Mouse (Mus musculus): ENCODE data around the gene Itgb5. TPM values are rescaled to one million over a fixed set of nuclear protein-coding genes. Genes with fewer than 3 reads are reported as not detected.

The Itgb5 gene
- total RNA-seq, 2 experiments from 2014 or later = 35.0 to 36.5 TPM

DNA sequence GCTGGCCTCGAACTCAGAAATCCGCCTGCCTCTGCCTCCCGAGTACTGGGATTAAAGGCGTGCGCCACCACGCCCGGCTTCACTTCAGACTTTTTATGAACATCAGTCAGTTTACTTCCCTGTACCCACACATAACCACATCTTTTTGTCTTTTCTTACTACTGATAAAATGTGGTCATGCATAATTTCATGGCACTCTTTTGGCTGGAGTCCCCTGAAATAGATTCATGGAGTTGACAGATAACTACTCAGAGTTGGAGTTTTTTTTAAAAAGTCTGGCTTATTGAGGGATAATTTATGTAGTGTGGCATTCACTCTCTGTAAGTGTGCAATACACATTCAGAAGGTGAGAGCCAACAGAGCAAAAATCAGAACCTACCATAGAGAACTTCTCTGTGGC, 67.3 kb downstream of the Itgb5 start:
- DNase-seq (ENCODE audit: low spot score in 2 of 2) = no peak

DNA sequence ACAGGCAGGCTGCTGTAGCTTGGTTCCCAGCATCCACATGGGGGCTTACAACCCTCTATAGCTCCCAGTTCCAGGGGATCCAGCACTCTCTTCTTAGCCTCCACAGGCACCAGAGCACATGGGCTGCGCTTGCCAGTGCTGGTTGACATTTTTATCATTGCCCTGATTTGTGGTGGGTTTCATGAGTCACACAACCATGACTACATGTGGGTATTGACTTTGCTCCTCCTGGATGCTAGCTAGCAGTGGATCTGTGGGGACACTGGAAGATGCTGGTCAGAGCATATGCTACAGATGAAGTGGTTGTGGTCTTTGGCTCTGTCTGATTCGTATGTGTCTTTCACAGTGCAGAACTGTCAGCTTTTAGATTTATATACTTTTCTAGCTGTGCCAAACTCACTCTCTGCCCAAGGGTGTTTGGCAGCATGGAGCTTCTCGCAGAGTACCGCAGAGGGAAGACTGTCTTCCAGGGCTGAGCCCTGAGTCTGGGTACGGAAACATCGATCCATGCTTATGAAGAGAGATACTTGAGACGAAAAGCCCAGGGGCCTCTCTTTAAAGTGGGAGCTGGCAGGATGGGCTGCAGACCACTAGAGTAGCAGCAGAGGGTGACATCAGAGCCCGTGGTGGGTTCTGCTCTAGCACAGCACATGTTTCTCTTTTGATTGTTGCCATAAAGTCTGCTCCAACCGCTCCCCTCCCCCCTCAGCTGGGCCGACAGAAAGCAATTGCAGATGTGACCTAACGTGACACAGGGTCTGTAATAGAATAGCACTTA, 74.4 kb downstream of the Itgb5 start:
- DNase-seq (ENCODE audit: low spot score in 2 of 2) = no peak

DNA sequence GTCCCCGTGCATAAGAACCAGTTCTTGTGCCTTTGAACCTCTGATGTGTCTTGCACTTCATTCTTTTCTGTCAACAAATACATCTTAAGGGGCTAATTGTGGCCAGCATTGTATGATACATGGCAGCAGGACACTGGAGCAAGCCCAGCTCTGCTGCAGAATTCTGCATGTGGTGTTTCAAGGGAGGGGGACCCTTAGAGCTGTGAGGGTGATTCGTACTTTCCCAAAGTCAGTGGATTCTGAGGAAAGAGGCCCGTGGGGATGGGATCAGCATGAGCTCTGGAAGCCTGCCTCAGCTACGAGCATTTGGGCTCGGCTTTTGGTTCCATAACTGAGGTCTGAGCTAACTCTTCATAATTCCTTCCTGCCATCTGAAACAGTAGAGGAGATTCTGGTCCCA, 75.1 kb downstream of the Itgb5 start:
- no peak for DNase-seq (ENCODE audit: low spot score in 2 of 2)

DNA sequence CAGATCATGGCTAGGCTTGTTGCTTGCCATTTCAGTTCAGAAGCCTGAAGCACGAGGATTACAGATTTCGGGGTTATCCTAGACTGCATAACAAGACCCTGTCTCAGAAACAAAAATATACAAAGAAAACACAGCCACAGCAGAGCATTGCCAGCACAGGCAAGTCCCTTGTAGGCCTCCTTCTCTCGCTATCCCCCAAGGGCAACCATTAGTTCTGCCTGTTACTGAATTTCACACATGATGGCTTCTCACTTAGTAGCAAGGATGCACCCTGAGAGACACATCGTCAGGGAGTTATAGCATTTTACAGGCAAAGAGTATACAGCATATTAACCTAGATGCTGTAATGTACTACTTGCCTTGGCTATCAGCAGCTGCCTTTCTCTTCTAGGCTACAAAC, 78.8 kb downstream of the Itgb5 start:
- DNase-seq (ENCODE audit: low spot score in 2 of 2) = no peak

DNA sequence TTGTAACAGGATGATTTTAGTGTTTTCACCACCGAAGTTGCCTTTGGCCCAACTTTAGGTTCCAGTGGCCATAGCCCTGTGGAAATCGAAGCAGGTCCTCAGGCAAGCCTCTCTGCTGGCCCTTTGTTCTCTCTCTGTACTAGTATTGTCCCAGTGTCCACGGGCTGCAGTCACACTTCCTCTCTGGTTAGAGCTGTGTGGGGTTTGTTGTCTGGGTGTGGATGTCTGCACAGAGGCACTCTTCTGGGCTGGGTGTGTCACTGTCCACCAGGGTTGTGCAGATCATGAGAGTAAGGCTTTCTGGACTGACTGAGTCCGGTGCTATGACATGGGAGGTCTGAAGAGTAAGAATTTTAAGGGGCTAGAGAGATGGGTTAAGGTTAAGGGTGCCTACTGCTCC, 85.5 kb downstream of the Itgb5 start:
- DNase-seq (ENCODE audit: low spot score in 2 of 2) = no peak

DNA sequence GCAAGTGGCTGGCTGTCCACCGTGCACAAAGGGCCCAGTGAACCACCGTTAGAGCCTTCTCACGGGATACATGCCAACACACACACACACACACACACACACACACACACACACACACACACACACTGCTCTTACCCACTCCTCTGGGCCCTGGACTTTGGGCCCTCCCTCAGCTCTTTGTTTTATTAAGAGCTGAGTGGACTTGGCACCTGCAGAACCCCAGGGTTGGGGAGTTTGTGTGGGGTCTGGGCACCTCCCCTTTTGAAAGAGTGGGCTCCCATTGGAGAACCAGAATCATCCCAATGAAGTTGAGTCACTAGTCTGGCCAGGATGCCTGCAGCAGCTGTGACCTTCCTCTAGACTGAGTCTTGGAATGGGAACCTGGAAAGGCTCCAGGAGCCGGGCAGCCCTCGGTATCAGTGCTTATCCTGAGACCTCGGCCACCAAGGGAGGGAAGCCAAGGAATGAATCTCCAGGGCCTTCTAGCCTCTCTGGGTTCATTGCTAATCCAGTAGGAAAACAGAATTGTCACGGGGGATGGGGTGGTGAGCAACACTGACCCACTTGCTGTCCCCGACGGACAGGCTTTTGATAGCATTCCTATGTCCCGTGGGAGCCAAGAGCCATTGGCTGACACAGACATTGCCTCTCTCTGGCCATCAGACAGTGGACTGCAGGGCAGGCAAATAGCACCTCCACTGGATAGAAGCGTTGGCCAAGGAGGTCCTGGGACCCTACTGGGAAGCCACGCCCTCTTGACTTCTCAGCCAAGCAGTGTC, 87.2 kb downstream of the Itgb5 start:
- DNase-seq (ENCODE audit: low spot score in 2 of 2) = peak in 1 of 2 experiments; percentile 49

DNA sequence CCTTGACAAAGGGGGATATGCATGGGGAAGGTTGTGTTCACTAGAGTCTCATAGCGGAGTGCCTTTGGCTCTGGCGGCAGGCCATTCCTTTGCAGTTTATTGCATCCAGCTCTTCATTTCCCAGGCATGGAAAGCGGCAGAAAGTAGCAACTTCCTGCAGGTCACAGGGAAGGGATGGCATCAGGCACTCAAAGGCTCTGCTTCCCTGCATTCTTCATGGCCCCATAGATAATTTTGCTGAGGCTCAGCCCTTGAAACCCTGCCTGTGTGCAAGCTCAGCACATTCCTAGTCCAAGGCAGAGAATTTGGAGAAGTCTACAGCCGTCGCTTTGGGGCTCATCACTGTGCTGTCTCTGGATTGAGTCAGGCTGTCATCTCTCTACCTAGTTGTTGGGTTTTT, 87.9 kb downstream of the Itgb5 start:
- no peak for DNase-seq (ENCODE audit: low spot score in 2 of 2)

DNA sequence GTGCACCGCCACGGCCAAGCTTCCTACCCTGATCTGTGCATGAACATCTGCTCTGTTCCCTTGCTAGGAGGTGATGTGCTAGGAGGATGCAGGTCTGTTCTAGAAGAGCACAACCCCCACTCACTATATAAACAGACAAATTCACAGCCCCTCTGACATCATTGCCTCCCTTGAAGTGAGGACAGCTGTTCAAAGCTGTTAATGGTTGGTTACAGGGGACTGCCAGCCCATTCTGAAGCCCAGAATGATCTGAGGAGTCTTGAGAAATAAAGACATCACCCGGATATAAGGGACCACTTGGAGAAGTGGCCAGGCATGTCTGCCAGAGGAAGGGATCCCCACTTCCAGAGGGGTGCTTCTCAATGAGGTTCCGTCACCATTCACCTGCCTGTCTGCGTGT, 88.5 kb downstream of the Itgb5 start:
- DNase-seq (ENCODE audit: low spot score in 2 of 2) = no peak

DNA sequence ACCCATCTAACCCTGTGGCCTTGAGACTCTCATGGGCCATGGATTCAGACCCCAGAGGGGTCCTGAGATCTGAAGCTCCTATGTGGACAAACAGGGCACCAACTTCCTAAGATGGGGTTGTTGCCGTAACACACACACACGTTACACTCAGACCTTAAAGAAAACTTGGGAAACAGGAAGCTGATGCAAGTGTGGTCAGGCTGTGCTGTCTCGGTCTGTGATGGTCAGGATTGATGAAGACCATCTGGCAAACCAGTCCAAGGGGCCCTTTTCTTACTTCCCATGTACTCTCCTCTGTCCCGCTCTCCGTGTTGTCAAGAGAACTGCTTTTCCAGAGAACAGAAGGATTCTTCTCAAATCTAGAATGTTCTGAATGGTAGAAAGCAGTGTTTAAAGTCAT, 92.0 kb downstream of the Itgb5 start:
- no peak for DNase-seq (ENCODE audit: low spot score in 2 of 2)

DNA sequence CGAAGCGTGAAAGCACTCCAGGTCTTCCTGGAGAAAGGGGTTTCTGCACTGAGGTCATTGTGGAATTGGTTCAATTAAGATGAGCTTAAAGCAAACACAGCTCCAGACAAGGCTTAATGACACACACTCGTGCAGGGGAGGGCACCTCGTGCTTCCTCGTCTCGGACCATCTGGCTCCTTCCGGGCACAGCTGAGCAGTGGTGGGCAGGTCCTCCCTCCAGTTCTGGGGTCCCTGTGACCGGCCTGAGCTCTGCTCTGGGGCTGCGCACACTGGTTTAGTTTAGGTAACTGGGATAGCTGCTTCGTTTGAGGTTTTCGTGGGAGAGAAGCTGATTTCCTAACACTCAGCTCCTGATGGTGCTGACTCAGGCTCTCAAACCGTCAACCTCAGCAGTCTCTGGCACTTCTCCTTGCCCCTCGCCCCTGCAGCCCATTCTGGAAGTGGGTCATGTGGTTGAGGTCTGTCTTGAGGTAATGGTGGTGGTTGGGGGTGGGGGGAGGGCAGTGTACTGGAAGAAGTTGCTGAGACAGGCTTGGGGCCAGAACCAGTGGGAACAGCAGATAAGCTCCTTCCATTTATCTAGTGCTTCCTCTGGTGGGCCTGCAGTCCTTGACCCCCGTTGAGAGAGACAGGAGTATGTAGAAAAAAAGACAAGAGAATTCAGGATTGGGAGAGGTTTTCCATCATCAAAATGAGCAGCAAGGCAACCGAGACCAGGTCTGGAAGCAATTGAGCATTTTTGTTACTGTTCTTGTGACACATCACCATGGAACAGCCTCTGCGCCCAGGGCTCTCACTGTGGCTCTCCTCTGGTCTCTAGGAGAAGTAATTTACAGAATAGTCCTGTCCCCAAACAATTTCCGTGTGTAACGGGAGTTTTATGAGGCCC, 92.9 kb downstream of the Itgb5 start:
- DNase-seq (ENCODE audit: low spot score in 2 of 2) = peak in 1 of 2 experiments; percentile 37

DNA sequence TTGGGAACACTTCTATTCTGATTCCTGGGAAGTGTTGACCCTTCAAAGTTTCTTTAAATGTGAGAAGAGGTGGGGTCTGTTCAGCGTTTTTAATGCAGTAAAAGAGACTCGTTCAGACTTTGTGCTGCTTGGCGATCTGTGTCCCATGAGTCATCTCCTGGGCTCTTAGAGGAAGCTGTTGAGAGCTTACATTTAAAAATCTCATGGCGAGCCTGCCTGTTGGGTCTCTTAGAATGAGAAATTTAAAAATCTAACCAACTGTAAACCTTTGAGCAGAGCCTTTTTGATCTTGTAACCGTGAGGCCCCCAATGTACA, 93.5 kb downstream of the Itgb5 start:
- no peak for DNase-seq (ENCODE audit: low spot score in 2 of 2)

DNA sequence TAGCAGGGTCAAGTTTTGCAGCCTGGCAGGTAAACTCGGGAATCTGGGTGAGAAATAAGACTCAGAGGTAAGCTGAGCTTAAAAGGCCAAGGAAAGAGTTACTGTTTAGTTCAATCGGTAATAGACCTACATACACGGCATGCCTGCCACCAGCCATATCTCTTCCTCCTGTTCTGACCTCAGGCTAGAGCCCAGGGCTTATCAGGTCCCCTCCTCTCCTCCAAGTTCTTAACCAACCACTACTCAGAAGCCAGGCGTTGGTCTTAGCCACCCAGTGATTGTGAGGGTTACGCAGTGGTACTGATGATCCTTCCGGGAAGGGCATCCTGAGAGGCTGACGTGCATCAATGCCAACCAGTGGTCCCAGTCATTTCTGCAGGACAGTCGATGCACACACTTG, 94.3 kb downstream of the Itgb5 start:
- no peak for DNase-seq (ENCODE audit: low spot score in 2 of 2)

DNA sequence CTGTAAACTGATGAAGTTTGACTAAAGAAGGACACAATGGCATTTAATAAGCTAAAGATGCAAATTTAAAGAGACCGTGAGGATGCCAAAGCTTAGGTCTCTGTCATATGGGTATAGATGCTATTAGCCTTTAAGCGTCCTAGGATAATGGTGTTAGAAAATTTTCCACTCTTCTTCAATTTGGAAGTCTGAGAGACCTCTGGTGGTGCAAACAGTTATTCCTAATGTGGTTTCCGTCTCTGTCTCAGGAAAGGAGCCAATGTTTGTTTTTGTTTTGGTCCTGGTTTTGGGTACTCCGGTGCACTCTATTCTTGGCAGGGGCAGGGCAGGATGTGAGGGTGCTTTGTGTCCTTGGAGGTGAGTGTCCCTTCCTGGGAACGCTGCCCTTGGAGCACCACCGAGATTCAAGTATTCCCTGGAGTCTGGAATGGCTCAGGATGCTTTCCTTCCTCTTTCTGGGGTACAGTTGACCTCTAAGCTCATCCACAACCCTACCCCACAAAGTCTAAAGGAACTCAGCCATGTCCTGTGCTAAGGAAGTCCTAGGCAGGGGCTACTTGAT, 97.9 kb downstream of the Itgb5 start:
- no peak for DNase-seq (ENCODE audit: low spot score in 2 of 2)

DNA sequence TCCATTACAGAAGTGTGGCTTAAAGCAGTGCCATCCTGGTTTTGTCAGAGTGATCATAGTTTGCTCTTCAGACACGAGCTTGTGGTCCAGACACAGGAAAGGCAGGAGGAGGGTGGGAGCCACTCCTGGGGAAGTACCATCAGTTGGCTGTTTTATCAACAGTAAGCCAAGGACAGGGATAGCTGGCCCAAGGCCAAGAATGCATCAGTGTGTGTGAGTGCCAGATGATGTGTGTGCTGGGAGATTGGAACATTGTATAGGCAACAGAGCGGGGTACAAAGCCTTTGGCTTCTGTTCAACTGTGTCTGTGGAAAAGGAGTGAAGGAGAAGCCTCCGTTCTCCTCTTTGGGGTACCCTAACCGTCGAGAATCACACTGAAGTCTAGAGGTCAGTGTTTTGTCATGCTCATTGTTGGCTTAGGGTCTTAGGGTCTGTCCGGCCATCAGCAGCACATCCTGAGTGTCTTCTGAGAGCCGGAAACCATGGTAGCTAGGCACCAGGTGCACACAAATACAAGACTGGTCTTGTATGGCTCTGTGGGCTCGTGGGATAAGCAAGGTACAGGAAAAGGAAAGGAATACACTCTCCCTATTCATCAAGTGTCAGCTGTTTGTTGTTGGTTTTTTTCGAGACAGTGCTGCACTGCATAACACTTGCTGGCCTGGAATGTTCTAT, 99.5 kb downstream of the Itgb5 start:
- no peak for DNase-seq (ENCODE audit: low spot score in 2 of 2)

DNA sequence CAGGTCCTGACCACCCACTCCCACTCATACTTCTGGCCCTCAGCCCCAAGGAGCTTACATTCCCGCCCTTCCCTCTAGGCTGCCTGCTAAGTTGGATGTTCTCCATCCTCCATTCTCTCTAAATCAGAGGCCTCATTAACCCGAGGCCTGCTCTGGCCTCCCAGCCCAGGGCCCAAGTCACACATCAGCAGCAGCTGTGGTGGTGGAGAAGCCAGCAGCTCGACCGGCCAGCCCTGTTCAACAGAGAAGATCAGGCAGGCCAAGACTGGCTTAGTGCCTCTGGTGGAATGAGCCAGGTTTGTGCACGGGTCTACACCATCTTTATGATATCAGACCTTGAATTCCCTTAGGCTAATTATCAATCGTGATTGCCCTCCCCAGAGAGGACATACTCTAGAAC, 101.3 kb downstream of the Itgb5 start:
- no peak for DNase-seq (ENCODE audit: low spot score in 2 of 2)

DNA sequence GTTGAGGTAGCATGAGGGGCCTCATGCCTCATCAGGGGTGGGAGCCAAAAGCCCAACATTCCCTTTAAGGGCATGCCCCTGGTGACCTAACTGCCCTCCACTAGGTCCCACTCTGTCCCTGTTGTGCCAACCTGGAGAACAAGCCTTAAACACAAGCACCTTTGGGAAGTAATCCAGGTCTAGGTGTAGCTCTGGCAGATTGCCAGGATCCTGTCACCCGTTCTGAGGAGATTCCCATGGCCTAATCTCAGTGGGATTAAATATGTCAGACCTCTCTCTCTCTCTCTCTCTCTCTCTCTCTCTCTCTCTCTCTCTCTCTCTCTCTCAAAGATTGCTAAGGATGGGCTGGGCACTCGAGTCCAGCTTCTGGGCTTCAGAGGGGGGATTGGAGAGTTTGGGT, 102.2 kb downstream of the Itgb5 start:
- no peak for DNase-seq (ENCODE audit: low spot score in 2 of 2)

DNA sequence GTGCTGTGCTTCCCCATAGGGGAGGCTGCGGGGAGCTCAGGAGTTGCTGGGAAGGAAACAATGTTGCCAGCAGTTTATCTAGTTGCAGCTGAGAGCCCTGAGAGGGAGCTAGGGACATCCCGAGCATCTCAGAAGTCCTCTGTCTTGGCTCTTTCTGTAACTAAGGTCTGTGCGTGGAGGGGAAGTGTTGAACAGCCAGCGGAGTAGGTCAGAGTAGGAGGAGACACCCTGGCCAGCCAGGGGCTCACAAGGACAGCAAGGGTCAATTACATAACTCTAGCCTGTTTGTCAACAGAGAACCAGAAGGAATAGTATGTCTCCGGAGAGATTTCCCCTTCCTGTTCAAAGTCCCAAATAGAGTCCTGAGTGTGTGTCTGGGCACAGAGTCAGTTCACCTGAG, 102.7 kb downstream of the Itgb5 start:
- DNase-seq (ENCODE audit: low spot score in 2 of 2) = no peak

DNA sequence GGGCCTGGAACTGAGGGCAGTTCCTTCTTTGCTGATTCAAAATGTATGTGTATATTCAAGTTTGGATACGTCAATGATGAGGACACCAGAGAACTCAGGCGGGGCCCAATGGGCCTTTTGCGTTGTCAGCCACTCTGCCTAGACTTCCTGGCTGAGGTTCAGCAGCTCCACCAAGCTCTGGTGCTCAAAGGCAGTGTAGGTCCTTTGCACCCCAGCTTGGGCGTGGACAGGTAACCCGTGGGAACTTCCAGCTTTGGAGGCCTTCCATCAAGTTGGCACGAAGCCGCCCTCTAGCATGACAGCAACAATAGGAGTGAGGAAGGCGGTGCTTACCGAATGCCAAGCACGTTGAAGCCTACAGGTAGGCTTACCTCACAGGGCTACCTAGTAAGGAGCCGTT, 103.9 kb downstream of the Itgb5 start:
- no peak for DNase-seq (ENCODE audit: low spot score in 2 of 2)

DNA sequence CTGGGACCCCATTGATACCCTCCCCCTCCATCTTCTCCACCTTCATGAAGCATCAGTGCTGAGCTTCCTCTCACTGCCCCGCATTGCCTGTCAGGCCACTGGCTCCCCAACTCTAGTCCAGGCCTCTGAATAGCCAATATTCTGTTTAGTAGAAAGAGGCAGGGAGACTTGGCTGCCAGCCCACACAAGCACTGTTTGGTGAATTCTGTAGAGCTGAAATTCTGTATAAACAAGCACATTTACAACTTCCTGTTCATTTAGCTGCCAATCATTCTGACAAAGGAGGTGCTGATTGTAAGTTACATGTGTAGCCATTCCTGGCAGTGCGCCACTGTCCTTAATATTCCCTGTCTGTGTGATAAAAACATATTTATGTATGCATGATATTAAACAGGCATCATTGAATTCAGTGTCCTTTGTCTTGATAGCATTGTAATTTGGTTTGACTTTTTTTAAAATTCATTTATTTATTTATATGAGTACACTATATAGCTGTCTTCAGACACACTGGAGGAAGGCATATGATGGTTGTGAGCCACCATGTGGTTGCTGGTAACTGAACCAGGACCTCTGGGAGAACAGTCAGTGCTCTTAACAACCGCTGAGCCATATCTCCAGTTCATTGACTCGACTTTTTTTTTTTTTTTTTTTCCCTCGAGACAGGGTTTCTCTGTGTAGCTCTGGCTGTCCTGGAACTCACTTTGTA, 105.4 kb downstream of the Itgb5 start:
- DNase-seq (ENCODE audit: low spot score in 2 of 2) = peak; percentile 43 to 51

DNA sequence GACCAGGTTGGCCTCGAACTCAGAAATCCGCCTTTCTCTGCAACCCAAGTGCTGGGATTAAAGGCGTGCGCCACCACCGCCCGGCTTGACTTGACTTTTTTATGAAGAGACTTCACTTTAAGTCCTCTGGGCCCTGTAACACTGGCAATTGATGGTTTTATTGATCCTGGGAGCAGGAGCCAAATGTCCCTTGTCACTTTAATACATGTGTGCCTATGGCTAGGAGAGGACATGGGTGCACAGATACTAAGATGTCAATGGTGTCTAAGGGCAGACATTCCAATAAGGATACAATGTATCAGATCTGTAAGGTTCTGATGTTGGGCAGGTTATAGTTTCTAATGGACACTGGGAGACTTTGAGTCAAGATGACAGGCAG, 105.9 kb downstream of the Itgb5 start:
- no peak for DNase-seq (ENCODE audit: low spot score in 2 of 2)
